25 mouse cellular contexts compared by ENCODE assay signal in the genomic region with DNA sequence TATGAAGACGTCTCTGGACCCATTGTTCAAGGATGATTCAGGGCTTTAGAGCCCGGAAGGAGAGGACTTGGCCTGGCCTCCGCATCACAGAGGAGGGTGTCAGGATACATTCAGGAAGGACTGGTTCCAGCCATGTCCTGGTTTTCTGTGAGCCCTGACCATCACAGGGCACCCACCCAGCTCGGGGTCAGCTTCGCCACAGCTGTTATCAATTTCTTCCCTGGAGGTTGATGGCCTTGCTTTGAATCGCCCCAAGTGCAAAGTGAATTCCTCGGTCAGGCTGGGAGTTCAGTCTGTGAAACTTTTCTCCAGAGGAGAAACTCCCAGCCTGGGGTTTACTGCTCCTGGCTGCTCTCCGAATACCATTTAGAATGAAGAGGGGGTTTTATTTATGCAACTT.
A peak's percentile ranks its signal among the peaks of the same experiment; 100 is the strongest.
DNase-seq lines count a peak whose midpoint lies in the region; ATAC-seq lines count a peak whose summit lies in the region.
"Had no signal": no experiment of that assay in that cellular context is flagged by ENCODE, and none has a peak within 500 bp of the region (broad histone marks: within the 10 kb centered on the region; RNA-seq: fewer than 3 reads in every experiment).

No protein-coding gene starts in this region.

- no peaks in the 10 kb centered on the region for H3K9me3 ChIP-seq in kidney, embryonic 14.5 days (ENCODE audit: control insufficient read depth, low read length)
- H3K9me3 ChIP-seq: hindbrain, embryonic 10.5 days; hindbrain, embryonic 15.5 days; limb, embryonic 13.5 days; liver, embryonic 12.5 days; neural tube, embryonic 12.5 days had no signal

- no peaks in the 10 kb centered on the region for H3K4me1 ChIP-seq in kidney, embryonic 14.5 days (ENCODE audit: control insufficient read depth, insufficient read depth, low read length)
- H3K4me1 ChIP-seq: hindbrain, embryonic 10.5 days; hindbrain, embryonic 15.5 days; limb, embryonic 13.5 days; liver, embryonic 12.5 days; neural tube, embryonic 12.5 days had no signal

- peak; percentile 12 for DNase-seq in kidney, adult 11 months
- DNase-seq in ovary, postnatal 10 days (ENCODE audit: low spot score), result peak; percentile 10
- DNase-seq in ovary, adult 18-20 months (ENCODE audit: low spot score), result no peak
- peak; percentile 4 for DNase-seq in embryo, embryonic 11 days
- peak; percentile 67 to 74 for DNase-seq in kidney, postnatal 4 days
- DNase-seq in right cerebral cortex, postnatal 14 days, result no peak
- DNase-seq: adrenal gland, postnatal 10 days; cerebellum, adult 9-10 months; cerebellum, postnatal 36 days; heart, postnatal 14 days; liver, postnatal 0 days; lung, postnatal 36 days; spleen, adult 18-20 months; thymus, postnatal 4 days had no signal

- no peak overlapping the region for H3K9ac ChIP-seq in kidney, embryonic 14.5 days (ENCODE audit: low read depth, low read length)
- H3K9ac ChIP-seq: hindbrain, embryonic 15.5 days; limb, embryonic 13.5 days; liver, embryonic 12.5 days; liver, postnatal 0 days; neural tube, embryonic 12.5 days had no signal

- H3K27me3 ChIP-seq in kidney, embryonic 14.5 days (ENCODE audit: control insufficient read depth, insufficient read depth, low read length), result no peaks in the 10 kb centered on the region
- H3K27me3 ChIP-seq: hindbrain, embryonic 15.5 days; limb, embryonic 13.5 days; liver, embryonic 12.5 days; neural tube, embryonic 12.5 days; Patski had no signal

- H3K27ac ChIP-seq in kidney, embryonic 14.5 days (ENCODE audit: low read depth, low read length), result no peak overlapping the region
- H3K27ac ChIP-seq: hindbrain, embryonic 10.5 days; hindbrain, embryonic 15.5 days; limb, embryonic 13.5 days; liver, embryonic 12.5 days; neural tube, embryonic 12.5 days had no signal

- H3K4me2 ChIP-seq in kidney, embryonic 14.5 days (replicated peaks; ENCODE audit: low read depth, low read length), result no peak overlapping the region
- H3K4me2 ChIP-seq: hindbrain, embryonic 15.5 days; limb, embryonic 13.5 days; liver, embryonic 12.5 days; midbrain, embryonic 11.5 days; neural tube, embryonic 12.5 days had no signal

- 74% methylated on average over 8 of the region's 8 CpGs for WGBS in kidney, embryonic 14.5 days

- H3K36me3 ChIP-seq in kidney, embryonic 14.5 days (ENCODE audit: control insufficient read depth, insufficient read depth, low read length), result no peaks in the 10 kb centered on the region
- H3K36me3 ChIP-seq: hindbrain, embryonic 10.5 days; hindbrain, embryonic 15.5 days; limb, embryonic 13.5 days; liver, embryonic 12.5 days; neural tube, embryonic 12.5 days had no signal

- ATAC-seq in kidney, embryonic 14.5 days (ENCODE audit: low FRiP score, low TSS enrichment), result no peak
- ATAC-seq: forebrain, embryonic 14.5 days; inflammation-experienced regulatory T-cells, adult 6 months; liver, embryonic 12.5 days; liver, postnatal 0 days; midbrain, embryonic 16.5 days; Patski had no signal

- no peak overlapping the region for H3K4me3 ChIP-seq in kidney, embryonic 14.5 days (ENCODE audit: low read length)
- H3K4me3 ChIP-seq: hindbrain, embryonic 10.5 days; hindbrain, embryonic 15.5 days; limb, embryonic 13.5 days; liver, embryonic 12.5 days; neural tube, embryonic 12.5 days had no signal

Comparison
In these comparisons a context has a peak if more than half of its experiments do, and no peak if none do; other contexts are left out.
1. DNase-seq: peak in kidney, adult 11 months (single experiment), ovary, postnatal 10 days (single experiment), embryo, embryonic 11 days (single experiment) and kidney, postnatal 4 days (2 of 2); none in ovary, adult 18-20 months (single experiment) and right cerebral cortex, postnatal 14 days (single experiment).